Mouse (Mus musculus): ENCODE measurements around the gene Clic1.
A peak's percentile ranks its signal among the peaks of the same experiment; 100 is the strongest.

Gene Clic1

DNA sequence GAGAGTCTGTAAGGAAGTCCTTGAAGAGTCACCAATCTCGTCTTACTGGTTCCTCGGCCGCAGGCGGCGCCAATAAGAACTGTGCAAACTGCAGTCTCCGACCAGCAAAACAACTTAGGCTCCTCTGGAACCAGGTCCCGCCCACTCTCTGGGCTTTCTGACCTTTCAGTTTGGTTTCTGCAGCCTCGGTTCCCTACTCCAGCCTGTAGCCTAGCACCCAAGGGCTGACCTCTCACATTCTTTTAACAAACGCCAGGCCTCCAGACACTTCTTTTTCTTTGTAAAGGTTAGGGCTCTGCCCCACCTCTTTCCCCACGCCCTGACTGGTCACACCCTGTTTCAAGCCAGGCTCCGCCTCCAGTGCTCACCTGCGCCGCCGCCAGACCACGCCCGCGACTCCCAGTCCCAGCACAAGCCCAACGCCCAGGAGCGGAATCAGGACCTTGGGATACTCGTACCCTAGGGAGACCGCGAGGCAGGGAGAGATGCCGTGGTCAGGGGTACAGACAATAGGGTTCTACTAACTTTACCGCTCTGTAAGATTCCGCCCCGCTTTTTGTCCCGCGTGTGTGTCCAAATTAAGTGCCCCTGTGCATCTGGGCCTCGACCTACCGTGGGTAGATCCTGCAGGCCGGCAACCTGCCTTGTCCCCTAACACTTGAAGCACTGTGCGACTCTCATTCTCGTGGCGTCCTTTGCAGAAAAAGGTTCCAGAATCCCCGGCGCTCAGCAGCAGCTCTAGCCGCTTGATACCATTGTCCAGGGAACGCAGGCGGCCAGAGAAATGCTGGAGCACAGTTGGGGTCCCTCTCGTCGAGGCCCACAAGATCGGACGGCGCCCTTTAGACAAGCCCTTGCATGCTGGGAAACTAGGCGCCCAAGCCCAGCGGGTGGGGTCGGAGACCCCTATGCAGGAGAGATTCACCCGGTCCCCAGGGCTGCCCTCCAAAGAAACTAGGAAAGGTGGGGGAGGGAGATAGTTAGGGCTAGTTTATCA, 15.5 kb downstream of the Clic1 start, which contains the start of gene Ly6g6c:
TSS of gene Ly6g6c (plus strand) at position 438 of the 997 bp plus-strand sequence.
- DNase-seq (ENCODE audit: low read depth, low spot score), result no peak

DNA sequence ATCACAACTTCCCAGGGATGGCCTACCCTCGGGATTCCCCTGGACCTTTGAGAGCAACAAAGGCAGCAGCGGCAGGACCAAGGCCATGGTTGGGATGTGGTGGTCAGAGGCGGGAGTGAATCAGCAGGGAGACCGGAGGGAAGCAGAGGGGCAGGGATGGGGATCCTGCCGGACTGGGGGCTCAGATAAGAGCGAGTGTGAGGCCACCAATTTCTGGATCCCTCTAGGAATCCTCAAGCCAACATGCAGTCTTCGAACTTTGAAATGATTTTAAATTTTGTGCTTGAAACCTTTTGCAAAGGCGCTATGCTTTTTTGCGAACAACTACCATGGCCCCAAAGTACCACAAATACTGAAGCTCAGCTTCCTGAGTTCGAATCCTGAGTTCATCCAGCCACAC, 16.3 kb downstream of the Clic1 start, which contains the start of gene Mpig6b:
TSS of gene Mpig6b (minus strand) at position 101 of the 400 bp plus-strand sequence.
- DNase-seq (ENCODE audit: low read depth, low spot score), result no peak

DNA sequence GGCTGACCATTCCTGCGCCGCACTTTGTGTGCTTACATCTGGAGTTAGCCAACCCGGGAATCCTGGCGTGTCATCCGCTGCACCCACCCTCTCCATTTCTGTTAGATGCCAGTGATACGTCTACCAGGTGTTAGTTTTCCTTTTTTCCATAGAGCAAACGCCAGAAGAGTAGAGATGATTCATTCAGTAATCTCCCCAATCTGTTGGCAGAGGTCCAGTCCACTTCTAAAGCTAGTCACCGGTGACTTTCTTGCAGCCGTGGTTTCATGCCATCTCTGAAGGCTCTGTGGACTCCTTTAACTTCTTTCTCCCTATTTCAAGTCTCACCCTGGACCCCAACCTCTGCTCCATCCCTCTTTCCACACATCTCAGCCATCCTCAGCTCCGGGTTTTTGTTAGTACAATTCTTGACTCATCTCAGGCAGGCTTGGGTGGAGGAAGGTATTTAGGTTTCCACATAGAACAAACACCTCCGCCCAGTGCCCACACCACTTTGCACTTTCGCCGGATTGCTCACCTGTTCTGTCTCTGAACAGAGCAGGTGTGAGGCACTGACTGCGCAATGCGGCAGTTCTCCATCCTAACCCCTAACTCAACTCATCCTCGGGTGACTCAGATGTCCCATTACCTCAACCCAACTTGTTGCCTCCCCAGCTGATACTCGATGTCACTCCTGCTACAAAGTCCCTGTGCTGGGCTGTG, 18.6 kb downstream of the Clic1 start:
- no peak for DNase-seq (ENCODE audit: low read depth, low spot score)

DNA sequence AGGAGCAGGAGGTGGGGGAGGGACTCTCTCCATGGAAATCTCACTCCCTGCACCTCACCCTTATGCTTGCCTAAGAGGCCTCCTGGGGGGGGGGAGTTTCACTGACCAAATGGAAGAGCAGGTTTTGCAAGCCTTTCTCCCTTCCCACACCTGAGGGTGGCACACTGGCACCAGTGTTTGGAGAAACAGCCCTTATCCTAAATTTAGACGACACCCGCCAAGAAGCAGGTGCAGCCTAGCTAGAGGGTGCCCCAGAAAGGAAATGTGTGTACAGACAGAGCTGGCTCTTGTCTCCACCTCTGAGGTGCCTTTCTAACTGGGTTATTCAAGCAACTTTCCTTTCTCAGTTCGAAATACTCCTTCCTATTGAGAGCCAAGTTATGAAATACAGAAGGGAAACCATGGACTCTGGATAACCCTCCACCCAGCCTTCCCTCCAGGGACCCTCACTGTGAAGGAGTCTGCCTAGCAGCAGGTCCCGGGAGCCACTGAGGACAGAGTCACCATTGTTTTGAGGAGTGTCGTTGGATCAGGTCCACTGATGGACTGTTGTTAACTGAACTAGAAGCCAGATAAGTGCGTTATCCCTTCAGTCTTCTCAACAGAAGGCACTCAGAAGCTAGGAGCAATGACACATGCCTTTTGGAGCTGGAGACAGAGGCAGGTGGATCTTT, 20.9 kb downstream of the Clic1 start:
- DNase-seq (ENCODE audit: low read depth, low spot score), result no peak

DNA sequence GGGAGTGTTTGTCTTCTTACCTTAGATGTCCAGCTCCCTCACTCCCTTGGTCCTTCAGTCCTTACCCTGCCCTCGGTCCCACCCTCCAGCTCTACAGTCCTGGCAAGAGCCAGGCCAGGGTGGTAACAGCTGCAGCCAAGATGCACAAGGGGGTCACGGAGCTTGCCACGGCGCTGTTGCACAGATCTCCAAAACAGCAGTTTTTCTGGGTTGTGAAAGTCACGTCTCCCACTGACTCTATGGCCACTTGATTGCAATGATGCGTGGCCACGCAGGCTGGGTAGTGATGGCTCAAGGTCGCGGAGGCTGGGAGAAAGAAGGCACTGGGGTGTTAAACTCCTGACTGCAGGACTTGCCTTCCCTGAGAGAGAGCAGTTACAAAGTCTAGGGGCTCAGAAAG, 21.7 kb downstream of the Clic1 start:
- DNase-seq (ENCODE audit: low read depth, low spot score), result no peak

DNA sequence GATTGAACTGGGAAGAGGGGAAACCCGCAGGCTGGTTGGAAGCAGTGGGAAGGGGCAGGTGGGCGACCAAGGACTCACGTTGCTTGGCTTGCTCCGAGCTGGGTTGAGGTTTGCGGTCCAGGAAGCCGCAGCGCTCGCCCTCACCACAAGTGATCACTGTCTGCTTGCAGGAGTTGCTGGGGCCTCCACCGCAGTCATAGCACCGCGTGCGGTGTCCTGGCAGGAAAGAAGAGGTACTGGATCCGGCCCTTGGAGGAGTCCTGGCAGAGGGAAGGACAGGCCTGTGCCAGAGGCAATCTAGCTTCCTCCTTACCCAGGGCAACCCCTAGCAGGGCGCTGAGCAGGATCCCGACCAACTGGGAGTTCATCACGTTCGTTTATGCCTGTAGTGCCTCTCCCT, 24.3 kb downstream of the Clic1 start:
- DNase-seq (ENCODE audit: low read depth, low spot score), result no peak

DNA sequence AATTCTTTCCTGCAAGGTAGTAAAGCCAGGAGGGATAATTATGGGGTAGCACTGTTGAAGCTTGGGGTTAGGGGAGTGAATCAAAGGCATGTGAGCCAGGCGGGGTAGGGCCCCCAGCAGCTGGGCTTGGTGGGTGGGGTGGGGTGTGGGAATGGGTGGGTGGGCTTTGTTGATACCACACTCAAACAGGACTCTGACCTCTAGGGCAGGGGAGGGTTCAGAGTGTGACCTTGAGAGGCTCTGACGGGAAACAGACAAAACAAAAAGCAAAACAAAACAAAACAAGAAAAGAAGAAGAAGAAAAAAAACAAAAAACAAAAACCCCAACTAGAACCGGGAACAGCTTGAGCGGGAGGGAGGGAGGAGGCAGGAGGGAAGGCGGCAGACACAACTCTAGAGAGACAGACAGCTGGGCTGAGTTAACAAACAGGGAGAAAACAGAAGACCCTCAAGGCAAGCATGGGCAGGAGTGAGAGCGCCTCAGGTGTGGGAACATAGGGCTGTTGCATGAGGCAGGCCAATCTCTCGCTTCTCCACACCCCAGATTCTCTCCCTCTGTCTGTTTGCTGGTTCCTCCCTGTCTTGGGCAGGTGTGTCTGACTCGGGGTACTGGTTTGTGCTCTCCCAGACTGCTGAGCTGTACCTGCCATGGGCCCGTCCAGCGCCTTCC, 26.9 kb downstream of the Clic1 start, which contains the start of gene Ly6g6e:
TSS of gene Ly6g6e (plus strand) at position 396 of the 670 bp plus-strand sequence.
- DNase-seq (ENCODE audit: low read depth, low spot score), result no peak

DNA sequence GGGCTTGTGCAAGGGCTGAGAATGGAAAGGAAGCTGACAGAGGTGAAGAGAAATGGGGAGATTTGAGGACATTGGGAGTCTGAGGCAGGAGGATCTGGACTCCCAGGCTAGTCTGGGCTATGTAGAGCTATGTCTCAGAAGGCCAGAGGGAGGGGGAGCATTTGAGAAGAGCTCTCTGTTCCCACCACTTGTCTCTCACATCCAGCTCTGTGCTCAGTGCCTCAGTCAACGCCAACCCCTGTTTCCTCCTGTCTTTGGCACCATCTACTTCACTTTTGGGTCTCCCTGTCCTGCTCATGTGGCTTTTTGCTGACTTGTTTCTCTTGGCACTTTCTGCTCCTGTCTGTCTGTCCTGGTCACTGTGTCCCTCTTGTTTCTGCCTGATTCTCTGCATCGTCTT, 27.5 kb downstream of the Clic1 start:
- no peak for DNase-seq (ENCODE audit: low read depth, low spot score)

DNA sequence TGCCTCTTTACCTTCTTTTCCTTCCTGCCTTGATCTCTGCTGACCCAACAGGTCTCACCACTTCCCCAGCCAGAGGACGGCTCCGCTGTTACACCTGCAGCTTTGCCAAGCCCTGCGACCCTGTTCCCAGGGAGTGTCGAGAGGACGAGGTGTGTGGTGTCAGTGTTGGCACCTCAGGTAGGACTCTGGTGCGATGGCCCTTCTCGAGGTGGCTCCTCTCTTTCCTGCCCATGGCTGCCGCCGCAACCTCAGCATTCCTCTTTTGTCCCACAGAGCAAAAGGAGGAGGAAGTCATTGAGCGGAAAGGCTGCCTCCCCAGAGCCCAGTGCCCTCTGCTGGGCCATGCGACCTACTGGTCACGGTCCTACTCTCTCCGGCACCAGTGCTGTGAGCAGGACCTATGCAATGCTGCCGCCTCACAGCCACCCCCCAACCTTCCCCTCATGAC, 28.0 kb downstream of the Clic1 start, which contains the start of gene Ly6g6d:
TSS of gene Ly6g6d (minus strand) at position 280 of the 448 bp plus-strand sequence.
- DNase-seq (ENCODE audit: low read depth, low spot score), result no peak

DNA sequence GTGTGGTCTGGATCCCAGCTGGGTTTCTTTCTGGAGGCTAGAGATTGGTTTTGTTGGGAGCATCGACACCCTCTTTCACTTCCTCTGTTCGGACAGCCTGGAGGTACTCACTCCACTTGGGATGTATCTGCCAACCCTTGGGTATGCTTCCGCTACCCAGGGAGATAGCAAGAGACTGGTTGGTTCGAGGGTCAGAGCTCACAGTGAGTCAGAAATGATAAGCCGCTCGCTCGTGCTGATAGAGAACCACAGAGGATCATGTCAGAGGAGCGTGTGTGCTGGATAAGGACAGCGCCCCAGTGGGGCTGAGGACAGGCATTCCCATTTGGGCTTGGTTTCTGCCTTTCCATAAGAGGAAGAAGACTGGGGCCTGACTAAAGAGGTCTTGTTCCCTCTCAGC, 30.0 kb downstream of the Clic1 start:
- DNase-seq (ENCODE audit: low read depth, low spot score), result no peak

DNA sequence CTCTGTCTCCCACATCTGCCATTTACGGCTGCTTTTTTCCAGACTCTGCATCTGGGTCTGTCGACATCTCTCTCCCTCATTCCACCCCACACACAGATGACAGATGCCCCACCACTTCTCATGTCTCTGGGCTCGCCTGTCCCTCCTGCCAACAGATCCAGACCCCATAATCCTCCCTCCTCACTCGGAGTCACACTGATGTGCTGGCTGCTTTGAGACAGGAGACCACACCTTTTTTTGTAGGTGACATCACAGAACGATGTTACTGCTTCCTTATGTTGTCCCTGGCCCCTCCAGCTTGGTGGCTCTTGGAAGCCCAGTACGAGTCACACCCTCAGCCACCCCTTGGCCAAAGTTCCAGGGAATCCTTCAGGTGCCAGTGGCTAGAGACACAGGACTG, 30.5 kb downstream of the Clic1 start:
- no peak for DNase-seq (ENCODE audit: low read depth, low spot score)

DNA sequence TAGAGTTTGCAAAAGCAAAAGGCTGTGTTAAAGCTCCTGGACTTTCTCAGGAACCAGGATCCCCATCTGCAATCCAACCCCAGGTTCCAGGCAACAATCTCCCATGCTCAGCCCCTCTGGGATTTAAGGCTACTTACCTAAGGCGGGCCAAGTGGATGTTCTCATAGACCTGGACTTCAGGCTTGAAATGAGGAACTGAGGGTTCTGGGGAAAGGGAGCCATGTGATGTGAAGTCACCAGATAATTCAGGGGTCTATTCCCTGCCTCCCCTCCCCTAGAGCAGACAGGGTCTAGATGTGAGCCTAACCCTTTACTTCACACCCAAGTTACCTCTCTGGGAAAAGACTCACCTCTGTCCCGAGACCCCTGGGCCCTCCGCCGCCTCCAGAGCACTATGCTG, 30.9 kb downstream of the Clic1 start:
- no peak for DNase-seq (ENCODE audit: low read depth, low spot score)

DNA sequence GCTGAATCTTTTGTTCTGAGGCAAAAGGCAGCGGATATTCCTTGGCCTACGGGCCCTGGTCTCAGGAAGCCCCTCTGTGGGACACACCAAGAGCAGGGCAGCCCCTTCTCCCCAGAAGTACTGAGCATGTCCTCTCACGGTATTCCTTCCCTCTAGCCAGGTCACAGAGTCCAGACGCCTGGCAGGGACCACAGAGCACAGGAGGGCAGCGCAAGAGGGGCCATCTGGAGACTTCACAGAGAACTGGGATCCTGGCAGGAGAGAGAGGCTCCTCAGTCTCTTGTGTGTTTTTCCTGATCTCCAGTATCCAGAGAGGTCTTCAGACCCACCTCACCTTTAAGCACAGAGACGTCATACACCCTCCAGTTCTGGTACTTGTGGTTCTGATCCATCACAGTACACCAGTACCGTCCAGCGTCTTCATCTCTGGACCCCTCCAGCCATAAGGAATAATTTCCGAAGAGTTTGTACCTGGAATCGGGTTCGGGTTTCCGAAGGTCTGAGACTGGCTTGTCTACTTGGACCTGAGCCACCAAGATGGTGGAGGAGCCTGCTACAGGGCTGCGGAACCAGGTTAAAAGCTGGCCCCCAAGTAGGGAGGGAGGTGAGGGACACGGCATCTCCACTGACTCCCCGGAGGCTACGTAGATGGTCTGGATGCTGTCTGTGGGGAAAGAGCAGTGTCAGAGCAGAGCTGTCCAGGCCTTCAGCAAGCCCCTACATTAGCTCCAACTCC, 33.2 kb downstream of the Clic1 start:
- no peak for DNase-seq (ENCODE audit: low read depth, low spot score)

DNA sequence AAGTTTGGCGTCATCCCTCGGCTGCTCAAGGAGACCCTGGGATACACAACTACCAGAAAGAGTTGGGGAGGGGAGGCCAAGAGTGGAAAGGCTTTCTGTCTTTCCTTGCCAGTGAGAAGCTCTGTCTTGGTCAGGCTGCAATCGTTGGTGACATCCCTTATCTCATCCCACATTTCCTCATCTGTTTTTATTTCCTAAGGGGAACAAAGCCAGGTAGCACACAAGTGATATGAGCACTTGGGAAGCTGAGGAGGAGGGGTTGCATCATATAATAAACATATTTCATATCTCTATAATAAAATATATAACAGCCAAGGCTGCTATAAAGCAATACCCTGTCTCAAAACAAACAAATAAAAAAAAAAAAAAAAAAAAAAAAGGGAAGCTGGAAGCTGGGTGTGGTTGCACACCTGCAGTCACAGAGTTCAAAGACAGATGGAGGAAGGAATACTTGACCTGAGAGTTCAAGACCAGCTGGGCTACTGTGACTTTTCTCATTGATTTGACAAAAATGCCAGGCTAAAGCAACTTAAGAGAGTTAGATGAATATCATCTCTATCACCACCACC, 34.2 kb downstream of the Clic1 start:
- DNase-seq (ENCODE audit: low read depth, low spot score), result no peak

DNA sequence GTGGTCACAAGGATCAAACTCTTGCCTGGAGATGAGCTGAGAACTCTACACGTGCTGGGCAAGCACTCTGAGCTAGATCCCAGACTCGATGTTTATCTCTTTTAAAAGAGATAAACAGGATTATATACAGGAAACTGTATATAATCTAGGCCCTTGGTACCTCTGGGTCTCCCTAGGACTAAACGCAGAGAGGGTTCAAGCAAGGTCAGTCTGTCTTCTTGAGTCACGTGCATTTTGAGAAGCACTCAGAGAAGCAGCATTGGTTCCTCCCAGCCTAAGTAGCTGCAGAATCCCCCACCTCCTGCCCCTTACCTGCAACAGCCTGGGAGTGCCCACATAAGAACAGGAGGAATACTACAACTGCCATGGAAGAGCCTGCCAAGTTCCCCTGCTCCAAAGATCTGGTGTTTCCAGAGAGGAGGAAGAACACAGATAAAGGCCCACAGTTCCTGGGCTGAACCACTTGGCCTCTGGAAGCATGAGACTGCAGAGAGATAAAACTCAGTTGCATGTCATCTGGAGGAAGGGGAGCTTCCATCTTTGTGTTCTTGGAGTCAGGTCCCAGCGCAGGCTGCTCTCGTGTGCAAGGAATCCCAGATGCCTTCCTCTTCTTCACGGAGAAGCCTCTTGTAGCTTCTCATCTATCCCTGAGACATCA, 35.6 kb downstream of the Clic1 start, which contains the start of gene Ly6g6f:
TSS of gene Ly6g6f (minus strand) at position 403 of the 658 bp plus-strand sequence.
- DNase-seq (ENCODE audit: low read depth, low spot score), result no peak

DNA sequence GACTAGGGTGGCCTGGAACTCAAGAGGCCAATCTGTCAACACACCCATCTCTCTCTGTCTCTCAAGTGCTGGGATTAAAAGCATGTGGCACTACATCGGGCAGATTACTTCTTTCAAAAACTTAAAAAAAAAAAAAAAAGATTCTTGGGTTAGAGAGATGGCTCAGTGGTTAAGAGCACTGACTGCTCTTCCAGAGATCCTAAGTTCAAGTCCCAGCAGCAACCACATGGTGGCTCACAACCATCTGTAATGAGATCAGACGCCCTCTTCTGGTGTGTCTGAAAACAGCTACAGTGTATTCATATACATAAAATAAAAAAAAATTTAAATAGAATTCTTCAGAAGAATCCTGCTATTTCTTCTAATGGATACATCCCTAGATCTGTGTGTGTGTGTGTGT, 38.4 kb downstream of the Clic1 start:
- no peak for DNase-seq (ENCODE audit: low read depth, low spot score)

DNA sequence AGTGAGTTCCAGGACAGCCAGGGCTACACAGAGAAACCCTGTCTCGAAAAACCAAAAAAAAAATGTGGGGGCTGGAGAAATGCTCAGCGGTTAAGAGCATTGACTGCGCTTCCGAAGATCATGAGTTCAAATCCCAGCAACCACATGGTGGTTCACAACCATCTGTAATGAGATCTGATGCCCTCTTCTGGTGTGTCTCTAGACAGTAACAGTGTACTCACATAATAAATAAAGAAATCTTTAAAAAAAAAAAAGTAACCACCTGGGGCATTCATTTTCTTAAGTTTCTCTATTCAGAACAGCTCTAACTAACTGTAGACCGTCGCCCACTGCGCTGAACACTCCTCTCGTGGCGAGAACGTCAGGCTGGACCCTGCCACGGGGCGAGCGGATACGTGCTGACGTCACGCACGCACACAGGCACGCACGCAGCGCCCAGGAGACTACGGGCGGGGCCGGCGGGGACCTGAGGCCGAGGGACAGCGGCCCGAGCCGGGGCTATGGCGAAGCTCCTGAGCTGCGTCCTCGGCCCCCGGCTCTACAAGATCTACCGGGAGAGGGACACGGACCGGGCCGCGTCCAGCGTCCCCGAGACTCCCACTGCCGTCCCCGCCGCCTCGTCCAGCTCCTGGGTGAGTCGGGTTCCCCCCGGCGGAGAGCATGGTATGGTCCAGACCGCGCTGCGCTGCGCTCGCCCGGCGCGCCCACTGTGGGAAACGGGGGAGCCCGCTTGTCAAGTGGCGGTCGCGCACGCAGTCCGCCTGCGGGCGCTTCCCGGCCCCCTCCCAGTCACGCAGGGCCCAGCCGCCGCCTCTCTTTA, 39.3 kb downstream of the Clic1 start, which contains the start of gene Abhd16a:
TSS of gene Abhd16a (plus strand) at position 439 of the 820 bp plus-strand sequence.
- peak; percentile 89 for DNase-seq (ENCODE audit: low read depth, low spot score)

DNA sequence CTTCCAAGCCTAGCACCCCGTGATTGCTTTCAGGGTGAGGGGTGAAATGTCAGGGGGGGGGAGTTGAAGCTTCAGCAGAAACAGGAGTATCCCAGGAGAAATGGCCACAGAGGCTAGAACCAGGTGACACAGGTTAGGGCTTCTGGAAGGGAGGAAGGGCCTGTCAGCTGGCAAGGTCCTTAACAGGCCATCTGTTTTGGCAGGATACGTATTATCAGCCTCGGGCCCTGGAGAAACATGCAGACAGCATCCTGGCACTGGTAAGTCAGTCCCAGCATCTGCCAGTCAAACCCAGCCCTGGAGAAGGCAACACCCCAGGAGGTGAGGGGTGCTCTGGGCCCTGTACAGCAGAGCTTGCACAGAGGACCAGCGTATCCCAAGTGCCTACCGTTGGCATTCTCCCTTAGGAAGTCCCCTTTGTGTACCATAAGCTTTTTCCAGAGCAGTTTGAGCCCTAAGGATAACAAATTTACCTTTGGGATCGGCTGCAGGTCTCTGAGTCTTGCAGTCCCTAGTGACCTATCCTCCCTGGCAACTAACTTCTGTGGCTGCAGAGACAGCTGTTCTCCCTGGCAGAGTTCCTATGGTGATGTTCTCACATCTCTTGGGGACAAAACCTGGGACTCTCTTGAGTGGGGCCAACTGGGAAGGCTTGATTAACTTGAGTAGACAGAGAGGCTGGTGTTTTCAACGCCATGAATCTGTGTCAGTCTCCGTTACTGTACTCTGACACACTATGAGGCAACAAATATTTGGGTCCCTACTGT, 40.6 kb downstream of the Clic1 start:
- peak; percentile 65 for DNase-seq (ENCODE audit: low read depth, low spot score)

Measured in skeletal muscle tissue, adult 2 months (tissue).